Mouse (Mus musculus) midbrain, embryonic 13.5 days (tissue): ENCODE results near the gene Rnf150. TPM values are rescaled to one million over a fixed set of nuclear protein-coding genes. Genes with fewer than 3 reads are reported as not detected.
"Not testable (repeated sequence)": the region's sequence is repeated elsewhere in the genome, so short reads cannot be mapped to it uniquely, and the experiment has no call there.

ENCODE experiments used
- ATAC-seq: fragments of 200-750 bp; cut with Nextera tagmentation; 2 replicates; pipeline ENCODE4 v1.8.0; 2017; ENCODE audit warnings: mild to moderate bottlenecking, moderate TSS enrichment, moderate library complexity
- H3K27ac ChIP-seq: fragments of 300-500 bp; sonication (generic); 2 replicates; pipeline ENCODE4 v1.5.1; 2015; ENCODE audit warnings: inconsistent platforms, mild to moderate bottlenecking, moderate library complexity
- H3K27me3 ChIP-seq: fragments of 300-500 bp; sonication (generic); 2 replicates; pipeline ENCODE4 v1.6.1; 2015; ENCODE audit warnings: mild to moderate bottlenecking, inconsistent platforms
- H3K36me3 ChIP-seq: fragments of 300-500 bp; sonication (generic); 2 replicates; pipeline ENCODE4 v1.6.1; 2015; ENCODE audit warnings: mild to moderate bottlenecking, inconsistent platforms
- H3K4me1 ChIP-seq: fragments of 300-500 bp; sonication (generic); replicated peaks from 2 replicates; pipeline ENCODE4 v1.6.1; 2015; ENCODE audit warnings: inconsistent platforms
- H3K4me2 ChIP-seq: fragments of 300-500 bp; sonication (generic); replicated peaks from 2 replicates; pipeline ENCODE4 v1.6.1; 2015; ENCODE audit warnings: moderate library complexity, mild to moderate bottlenecking, inconsistent platforms
- H3K4me3 ChIP-seq: fragments of 300-500 bp; sonication (generic); replicated peaks from 2 replicates; pipeline ENCODE4 v1.5.1; 2015; ENCODE audit warnings: mild to moderate bottlenecking, inconsistent platforms
- H3K9ac ChIP-seq: fragments of 300-500 bp; sonication (generic); replicated peaks from 2 replicates; pipeline ENCODE4 v1.6.1; 2015; ENCODE audit warnings: mild to moderate bottlenecking, inconsistent platforms
- H3K9me3 ChIP-seq: fragments of 300-500 bp; sonication (generic); 2 replicates; pipeline ENCODE4 v1.6.1; 2016; ENCODE audit warnings: mild to moderate bottlenecking, inconsistent platforms
- WGBS: fragments of 180-500 bp; shearing (Covaris S2); methylation state at CpG from one replicate; pipeline ENCODE4 v1.1.7; 2015; 5-methylcytosine and 5-hydroxymethylcytosine counted together
- polyA plus RNA-seq: library from polyadenylated mRNA; unstranded; fragments of >200 nt; fragmentation: Nextera tagmentation; extraction: Ambion mirVana; gene quantifications from 2 replicates; pipeline ENCODE4 v1.2.1, GENCODE M21; 2015

Gene Rnf150
- polyA plus RNA-seq, 1 experiment from 2014 or later, result 2.8 TPM

DNA sequence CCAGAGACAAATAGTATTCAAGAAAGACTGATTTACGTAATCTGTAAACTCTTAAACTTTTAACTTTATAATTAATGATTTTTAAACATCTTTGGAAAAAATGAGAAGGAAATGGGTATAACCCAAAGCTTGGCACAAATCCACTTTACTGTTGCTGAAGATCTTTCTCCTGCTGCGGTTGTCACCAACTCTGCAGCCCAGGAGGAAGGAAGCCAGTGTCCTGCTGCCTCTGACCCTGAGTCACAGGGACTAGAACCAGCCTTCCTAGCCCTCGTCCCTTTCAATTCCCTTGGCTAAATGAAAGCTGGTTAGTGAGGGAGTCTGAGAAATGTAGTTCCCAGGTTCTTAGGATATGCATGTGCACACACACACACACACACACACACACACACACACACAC is 203.7 kb downstream of the Rnf150 start:
- no peaks in the 10 kb centered on the region for H3K27me3 ChIP-seq
- ATAC-seq, result no peak
- no peak overlapping the region for H3K27ac ChIP-seq
- no peaks in the 10 kb centered on the region for H3K9me3 ChIP-seq
- 83% methylated on average over 3 of the region's 3 CpGs for WGBS
- no peaks in the 10 kb centered on the region for H3K36me3 ChIP-seq
- H3K9ac ChIP-seq, result no peak overlapping the region
- no peak overlapping the region for H3K4me2 ChIP-seq
- no peaks in the 10 kb centered on the region for H3K4me1 ChIP-seq
- H3K4me3 ChIP-seq, result no peak overlapping the region

DNA sequence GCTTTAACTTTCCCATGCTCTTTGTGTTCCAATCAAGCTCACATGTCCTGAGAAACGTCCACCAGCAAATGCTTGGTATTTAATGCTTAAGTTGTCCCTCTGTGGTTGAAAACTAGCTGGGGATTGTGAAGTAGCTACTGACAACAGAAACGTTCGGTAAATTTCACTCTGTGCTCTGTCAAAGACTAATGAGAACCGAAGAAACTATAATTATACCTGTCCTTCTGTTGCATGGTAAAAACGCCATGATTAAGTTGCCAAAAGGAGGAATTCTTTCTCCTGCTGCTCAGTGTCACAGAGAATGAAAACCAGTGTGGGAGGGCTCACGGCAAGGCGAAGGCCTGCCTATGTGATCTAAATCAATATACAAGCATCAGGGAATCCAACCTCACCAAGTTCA is 204.8 kb downstream of the Rnf150 start:
- H3K27ac ChIP-seq, result no peak overlapping the region
- WGBS, result 83% methylated on average over 7 of the region's 7 CpGs
- H3K27me3 ChIP-seq, result no peaks in the 10 kb centered on the region

DNA sequence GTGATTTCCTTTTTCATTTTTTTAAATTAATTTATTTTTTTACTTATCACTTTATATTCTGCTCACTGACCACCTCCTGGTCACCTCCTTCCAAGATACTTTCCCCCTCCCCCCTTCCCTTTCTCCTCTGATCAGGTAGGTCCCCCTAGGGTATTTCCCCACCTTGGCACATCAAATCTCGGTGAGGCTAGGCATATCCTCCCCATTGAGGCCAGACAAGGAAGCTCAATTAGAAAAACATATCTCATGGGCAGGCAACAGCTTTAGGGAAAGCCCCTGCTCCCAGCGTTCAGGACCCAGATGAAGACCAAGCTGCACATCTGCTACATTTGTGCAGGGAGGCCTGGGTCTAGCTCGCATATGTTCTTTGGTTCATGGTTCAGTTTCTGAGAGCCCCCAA is 211.1 kb downstream of the Rnf150 start:
- Histone ChIP-seq H3K9me3 (no peaks in the 10 kb centered on the region), H3K9ac (no peak overlapping the region), H3K4me1 (no peaks in the 10 kb centered on the region), H3K27me3 (no peaks in the 10 kb centered on the region), H3K36me3 (0 out of 2 replicates have a peak, but pooled peaks cover 3% of the 10 kb centered on the region), H3K4me2 (no peak overlapping the region), H3K27ac (no peak overlapping the region), H3K4me3 (no peak overlapping the region)
- no peak for ATAC-seq
- WGBS, result 89% methylated on average over 3 of the region's 3 CpGs

More for the DNA sequence above, 204.8 kb downstream of the Rnf150 start:
- Histone ChIP-seq H3K4me2 (no peak overlapping the region), H3K9me3 (no peaks in the 10 kb centered on the region), H3K9ac (no peak overlapping the region), H3K4me3 (no peak overlapping the region), H3K4me1 (no peaks in the 10 kb centered on the region), H3K36me3 (no peaks in the 10 kb centered on the region)
- ATAC-seq, result no peak

DNA sequence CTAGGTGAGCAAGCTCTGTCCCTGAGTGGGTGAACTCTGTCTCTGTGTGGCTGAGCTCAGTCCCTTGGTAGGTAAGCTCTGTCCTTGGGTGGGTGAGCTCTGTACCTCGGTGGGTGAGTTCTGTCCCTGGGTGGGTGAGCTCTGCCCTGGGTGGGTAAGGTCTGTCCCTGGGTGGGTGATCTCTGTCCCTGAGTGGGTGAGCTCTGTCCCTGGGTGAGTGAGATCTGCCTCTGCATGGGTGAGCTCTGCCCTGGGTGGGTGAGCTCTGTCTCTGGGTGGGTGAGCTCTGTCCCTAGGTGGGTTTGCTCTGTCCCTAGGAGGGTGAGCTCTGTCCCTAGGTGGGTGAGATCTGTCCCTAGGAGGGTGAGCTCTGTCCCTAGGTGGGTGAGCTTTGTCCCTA is 213.5 kb downstream of the Rnf150 start:
- no peak overlapping the region for H3K27ac ChIP-seq
- 84% methylated on average over 1 of the region's 1 CpGs for WGBS
- H3K4me3 ChIP-seq, result no peak overlapping the region
- H3K9ac ChIP-seq, result no peak overlapping the region
- no peak overlapping the region for H3K4me2 ChIP-seq
- no peaks in the 10 kb centered on the region for H3K9me3 ChIP-seq
- 0 out of 2 replicates have a peak, but pooled peaks cover 3% of the 10 kb centered on the region for H3K36me3 ChIP-seq
- no peaks in the 10 kb centered on the region for H3K4me1 ChIP-seq
- ATAC-seq, result peak; percentile 27; the same call in 1 of the 2 replicates
- no peaks in the 10 kb centered on the region for H3K27me3 ChIP-seq

DNA sequence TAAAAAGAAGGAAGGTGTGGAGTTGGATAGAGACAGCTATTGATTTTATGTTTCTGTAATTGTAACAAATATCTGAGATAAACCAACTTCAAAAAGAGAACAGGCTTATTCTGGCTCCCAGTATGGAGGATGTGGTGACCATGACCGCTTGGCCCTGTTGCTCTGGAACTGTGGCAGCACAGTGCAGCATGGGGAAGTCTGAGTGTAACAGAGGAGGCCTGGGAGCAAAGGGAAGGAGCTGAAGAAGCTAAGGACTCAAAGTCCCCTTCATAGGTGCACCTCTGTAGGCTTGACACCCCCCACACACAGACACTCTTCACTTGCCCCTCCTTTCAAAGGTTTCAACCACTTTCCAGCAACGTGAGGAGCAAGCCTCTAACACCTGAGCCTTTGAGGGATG is 214.2 kb downstream of the Rnf150 start:
- no peak overlapping the region for H3K9ac ChIP-seq
- no peaks in the 10 kb centered on the region for H3K27me3 ChIP-seq
- no peak overlapping the region for H3K27ac ChIP-seq
- no peaks in the 10 kb centered on the region for H3K9me3 ChIP-seq
- no peak overlapping the region for H3K4me3 ChIP-seq
- ATAC-seq, result no peak
- 0 out of 2 replicates have a peak, but pooled peaks cover 3% of the 10 kb centered on the region for H3K36me3 ChIP-seq
- no peak overlapping the region for H3K4me2 ChIP-seq
- no peaks in the 10 kb centered on the region for H3K4me1 ChIP-seq
- 73% methylated on average over 2 of the region's 2 CpGs for WGBS

DNA sequence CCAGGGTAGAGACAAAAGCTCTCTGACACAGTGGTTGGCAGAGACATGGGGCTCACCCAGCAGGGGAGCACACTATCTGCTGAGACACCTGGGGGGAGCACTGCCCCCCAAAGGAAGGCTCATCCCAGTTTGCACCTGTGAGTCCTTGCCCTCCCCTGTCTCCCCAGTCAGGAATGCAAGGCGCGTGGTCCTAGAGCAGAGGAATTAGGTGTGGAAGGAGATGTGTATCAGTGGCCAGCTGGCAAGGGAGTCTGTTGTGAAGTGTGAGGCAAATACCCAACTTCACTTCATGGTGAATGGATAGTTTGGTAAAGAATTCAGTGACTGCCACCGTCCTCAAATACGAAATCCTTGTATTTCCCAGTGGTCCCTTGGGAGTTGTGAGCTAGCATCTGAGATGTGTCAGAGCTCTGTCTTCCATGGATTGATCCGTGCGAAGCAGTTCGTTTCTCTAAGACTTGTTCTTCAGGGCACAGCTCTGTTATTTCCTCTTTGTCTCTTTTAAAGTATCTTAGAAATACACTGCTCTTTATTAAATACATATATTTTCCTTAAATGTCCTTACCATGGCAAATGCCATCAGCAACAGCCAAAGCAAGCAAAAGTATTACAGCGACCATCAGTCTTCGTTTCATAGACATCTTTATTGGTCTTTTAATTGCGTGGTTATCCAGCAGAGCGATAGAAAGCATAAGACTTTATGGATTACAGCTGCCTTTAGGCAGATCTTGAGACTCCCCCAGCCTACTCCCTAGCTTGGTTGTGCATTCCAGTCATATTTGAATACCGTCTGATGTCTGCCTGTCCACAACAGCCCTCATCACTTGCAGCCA is 215.8 kb downstream of the Rnf150 start:
- Histone ChIP-seq H3K9me3 (no peaks in the 10 kb centered on the region), H3K9ac (no peak overlapping the region), H3K4me1 (no peaks in the 10 kb centered on the region), H3K36me3 (0 out of 2 replicates have a peak, but pooled peaks cover 3% of the 10 kb centered on the region), H3K27me3 (no peaks in the 10 kb centered on the region), H3K4me2 (no peak overlapping the region), H3K27ac (no peak overlapping the region), H3K4me3 (no peak overlapping the region)
- 87% methylated on average over 12 of the region's 12 CpGs for WGBS
- no peak for ATAC-seq

DNA sequence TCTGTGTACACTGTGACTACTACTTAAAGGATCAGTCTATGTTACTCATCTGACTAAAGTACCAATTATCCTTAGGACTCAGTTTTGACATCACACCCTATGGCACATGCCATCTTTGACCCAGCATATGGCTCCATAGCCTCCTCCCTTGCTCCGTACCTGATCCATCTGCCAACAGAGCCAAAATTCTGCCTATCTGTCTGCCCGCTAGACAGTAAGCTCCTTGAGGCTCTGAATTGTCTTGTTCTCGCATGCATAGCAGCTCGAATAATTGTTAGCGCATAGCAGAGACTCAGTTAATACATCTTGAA is 216.3 kb downstream of the Rnf150 start:
- no peaks in the 10 kb centered on the region for H3K4me1 ChIP-seq
- H3K4me3 ChIP-seq, result no peak overlapping the region
- 0 out of 2 replicates have a peak, but pooled peaks cover 3% of the 10 kb centered on the region for H3K36me3 ChIP-seq
- 93% methylated on average over 5 of the region's 5 CpGs for WGBS
- H3K4me2 ChIP-seq, result no peak overlapping the region
- ATAC-seq, result no peak
- no peak overlapping the region for H3K9ac ChIP-seq
- no peaks in the 10 kb centered on the region for H3K9me3 ChIP-seq
- no peak overlapping the region for H3K27ac ChIP-seq
- no peaks in the 10 kb centered on the region for H3K27me3 ChIP-seq

DNA sequence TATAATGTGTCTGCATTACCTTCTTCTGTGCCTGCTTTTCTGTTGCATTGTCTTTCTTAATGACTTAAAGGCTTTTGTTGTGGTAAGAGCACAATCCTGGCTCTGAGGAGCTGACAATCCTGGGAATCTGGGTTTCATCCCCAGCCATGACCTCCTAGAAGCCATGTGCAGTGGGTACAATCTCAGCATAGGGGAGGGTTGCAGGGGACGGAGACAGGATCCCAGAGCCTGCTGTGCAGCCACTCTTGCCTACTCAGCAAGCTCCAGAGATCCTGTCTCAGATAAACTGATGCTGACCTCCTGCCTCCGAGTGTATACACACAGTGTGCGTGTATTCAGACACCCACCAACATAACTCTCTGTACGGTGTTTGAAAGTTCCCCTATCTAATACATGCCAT is 218.1 kb downstream of the Rnf150 start:
- no peaks in the 10 kb centered on the region for H3K36me3 ChIP-seq
- ATAC-seq, result no peak
- H3K4me3 ChIP-seq, result no peak overlapping the region
- no peaks in the 10 kb centered on the region for H3K27me3 ChIP-seq
- H3K27ac ChIP-seq, result no peak overlapping the region
- no peak overlapping the region for H3K4me2 ChIP-seq
- WGBS, result 67% methylated on average over 4 of the region's 4 CpGs
- no peaks in the 10 kb centered on the region for H3K4me1 ChIP-seq
- no peak overlapping the region for H3K9ac ChIP-seq
- no peaks in the 10 kb centered on the region for H3K9me3 ChIP-seq

DNA sequence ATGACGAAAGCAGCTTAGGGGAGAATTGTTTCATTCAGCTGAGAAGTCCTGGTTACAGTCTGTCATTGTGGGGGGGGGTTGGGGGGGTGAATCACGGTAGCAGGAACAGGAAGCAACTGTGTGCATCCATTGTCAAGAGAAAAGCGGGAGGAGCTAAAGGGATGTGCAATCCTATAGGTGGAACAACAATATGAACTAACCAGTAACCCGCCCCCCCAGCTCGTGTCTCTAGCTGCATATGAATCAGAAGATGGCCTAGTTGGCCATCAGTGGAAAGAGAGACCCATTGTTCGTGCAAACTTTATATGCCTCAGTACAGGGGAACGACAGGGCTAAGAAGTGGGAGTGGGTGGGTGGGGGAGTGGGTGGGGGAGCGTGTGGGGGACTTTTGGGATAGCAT is 218.7 kb downstream of the Rnf150 start:
- not testable (repeated sequence) for H3K4me2 ChIP-seq, H3K27ac ChIP-seq, H3K27me3 ChIP-seq, H3K4me3 ChIP-seq, H3K9ac ChIP-seq, H3K4me1 ChIP-seq, ATAC-seq, H3K36me3 ChIP-seq, H3K9me3 ChIP-seq
- 80% methylated on average over 8 of the region's 8 CpGs for WGBS

DNA sequence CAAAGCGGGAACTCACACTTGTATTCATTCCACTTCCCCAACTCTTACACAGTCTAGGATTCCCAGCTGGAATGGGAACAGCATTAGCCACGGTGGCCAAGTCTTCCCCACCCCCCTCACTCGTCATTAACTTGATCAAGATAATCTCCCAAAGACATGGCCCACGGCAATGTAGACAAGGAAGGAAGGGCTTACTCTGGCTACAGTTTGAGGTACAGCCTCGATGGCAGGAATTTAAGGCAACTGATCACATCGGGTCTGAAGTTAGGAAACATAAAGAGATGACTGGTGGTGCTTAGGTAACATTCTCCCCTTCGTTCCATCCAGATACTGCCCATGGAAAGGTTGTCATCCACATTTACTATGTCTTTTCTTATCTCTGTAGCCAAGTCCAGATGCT is 219.1 kb downstream of the Rnf150 start:
- no peaks in the 10 kb centered on the region for H3K36me3 ChIP-seq
- H3K27ac ChIP-seq, result no peak overlapping the region
- H3K9me3 ChIP-seq, result no peaks in the 10 kb centered on the region
- ATAC-seq, result no peak
- H3K4me2 ChIP-seq, result no peak overlapping the region
- no peaks in the 10 kb centered on the region for H3K27me3 ChIP-seq
- no peak overlapping the region for H3K4me3 ChIP-seq
- WGBS, result 72% methylated on average over 7 of the region's 7 CpGs
- no peaks in the 10 kb centered on the region for H3K4me1 ChIP-seq
- no peak overlapping the region for H3K9ac ChIP-seq

DNA sequence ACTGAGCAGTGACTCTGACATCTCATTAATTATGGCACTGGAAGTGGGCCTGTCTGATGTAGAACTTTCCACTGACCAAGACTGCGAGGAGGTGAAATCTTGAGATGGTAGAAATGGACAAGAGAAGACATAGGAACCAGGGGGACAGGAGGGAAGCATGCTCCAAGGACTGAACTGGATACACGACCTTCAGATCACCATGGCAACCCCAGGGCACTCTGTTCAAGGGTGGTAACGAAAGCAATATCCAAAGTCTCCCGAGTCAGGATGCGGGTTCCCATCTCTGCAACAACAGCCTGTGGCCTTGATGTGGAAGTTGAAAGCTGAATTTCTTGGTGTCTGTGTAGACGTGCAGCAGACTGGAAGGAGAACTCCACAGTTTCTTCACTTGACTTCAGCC is 220.3 kb downstream of the Rnf150 start:
- 68% methylated on average over 6 of the region's 6 CpGs for WGBS
- Histone ChIP-seq H3K9ac (no peak overlapping the region), H3K36me3 (no peaks in the 10 kb centered on the region), H3K4me2 (no peak overlapping the region), H3K27me3 (no peaks in the 10 kb centered on the region), H3K9me3 (no peaks in the 10 kb centered on the region), H3K4me1 (no peaks in the 10 kb centered on the region), H3K4me3 (no peak overlapping the region), H3K27ac (no peak overlapping the region)
- ATAC-seq, result no peak

DNA sequence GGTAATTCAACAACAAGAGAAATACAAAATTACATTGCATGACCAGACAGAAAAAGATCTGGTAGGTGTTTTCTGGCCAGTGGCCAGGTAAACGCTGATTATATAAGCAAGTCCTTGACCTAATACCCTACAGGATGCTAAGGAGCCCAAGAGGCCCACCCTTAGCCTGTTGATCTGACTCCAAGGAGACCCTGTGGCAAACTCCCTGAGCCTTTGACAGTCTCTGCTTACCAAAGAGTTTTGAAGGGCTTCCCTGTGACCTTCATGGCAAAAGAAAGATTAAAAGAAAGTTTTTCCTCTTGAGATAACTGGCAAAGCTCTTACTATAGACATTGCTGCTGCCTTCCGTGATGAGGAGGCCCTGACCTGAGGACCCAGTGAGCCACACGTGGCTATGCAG is 222.4 kb downstream of the Rnf150 start:
- H3K4me1 ChIP-seq, result no peaks in the 10 kb centered on the region
- 75% methylated on average over 3 of the region's 3 CpGs for WGBS
- no peaks in the 10 kb centered on the region for H3K9me3 ChIP-seq
- H3K4me3 ChIP-seq, result no peak overlapping the region
- H3K27ac ChIP-seq, result no peak overlapping the region
- no peak overlapping the region for H3K4me2 ChIP-seq
- no peak for ATAC-seq
- no peaks in the 10 kb centered on the region for H3K36me3 ChIP-seq
- no peaks in the 10 kb centered on the region for H3K27me3 ChIP-seq
- no peak overlapping the region for H3K9ac ChIP-seq

DNA sequence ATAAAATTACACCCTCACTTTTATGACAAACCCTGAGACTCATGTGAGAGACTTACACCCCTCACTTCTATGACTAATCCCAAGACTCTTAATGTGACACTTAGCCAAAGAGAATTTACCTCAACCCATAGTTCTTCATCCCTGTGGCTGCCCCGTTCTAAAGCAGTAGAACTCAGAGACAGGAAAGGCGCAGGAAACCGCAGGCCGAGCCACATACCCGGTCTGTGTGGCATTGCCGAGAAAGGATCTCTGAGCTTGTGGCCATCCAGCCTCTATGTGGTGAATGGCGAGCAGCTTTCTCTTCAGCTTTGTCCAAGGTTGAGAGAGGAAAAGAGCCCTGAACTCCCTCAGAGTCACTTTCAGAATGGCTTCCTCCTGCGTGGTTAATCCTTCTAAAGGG is 223.5 kb downstream of the Rnf150 start:
- no peak overlapping the region for H3K9ac ChIP-seq
- no peaks in the 10 kb centered on the region for H3K27me3 ChIP-seq
- no peak overlapping the region for H3K27ac ChIP-seq
- H3K9me3 ChIP-seq, result no peaks in the 10 kb centered on the region
- H3K4me3 ChIP-seq, result no peak overlapping the region
- no peak for ATAC-seq
- H3K4me2 ChIP-seq, result no peak overlapping the region
- H3K4me1 ChIP-seq, result no peaks in the 10 kb centered on the region
- 87% methylated on average over 8 of the region's 8 CpGs for WGBS
- no peaks in the 10 kb centered on the region for H3K36me3 ChIP-seq
